Mouse (Mus musculus) C2C12 (cell line): Measurements from ENCODE around the gene Hist4h4. TPM values are rescaled to one million over a fixed set of nuclear protein-coding genes. Genes with fewer than 3 reads are reported as not detected.
"Not testable (repeated sequence)": the region's sequence is repeated elsewhere in the genome, so short reads cannot be mapped to it uniquely, and the experiment has no call there.

ENCODE experiments used
- H3K27me3 ChIP-seq: one replicate; pipeline ENCODE4 v1.6.1; 2011; ENCODE audit not compliant: control insufficient read depth, insufficient read depth, insufficient read length
- H3K36me3 ChIP-seq: one replicate; pipeline ENCODE4 v1.6.1; 2011; ENCODE audit not compliant: control insufficient read depth, insufficient read depth
- H3K4me3 ChIP-seq: one replicate; pipeline ENCODE4 v1.5.1; 2011; ENCODE audit warnings: mild to moderate bottlenecking, control low read depth; ENCODE audit not compliant: poor library complexity, insufficient read depth, severe bottlenecking
- H3K79me2 ChIP-seq: one replicate; pipeline ENCODE4 v1.6.1; 2011; ENCODE audit not compliant: control insufficient read depth, insufficient read depth
- H3K79me3 ChIP-seq: one replicate; pipeline ENCODE4 v1.6.1; 2011; ENCODE audit warnings: low read depth, control low read depth
- H3ac ChIP-seq: one replicate; pipeline ENCODE3; 2011; ENCODE audit warnings: low read depth; ENCODE audit not compliant: control insufficient read depth, insufficient read length
- CEBPB ChIP-seq: IDR thresholded peaks from one replicate; pipeline ENCODE4 v1.6.1; 2011; ENCODE audit warnings: low read depth, mild to moderate bottlenecking, control low read depth, moderate library complexity
- CTCF ChIP-seq: IDR thresholded peaks from one replicate; pipeline ENCODE4 v1.5.1; 2011; ENCODE audit not compliant: control insufficient read depth, insufficient read depth, insufficient read length
- FOSL1 ChIP-seq: IDR thresholded peaks from one replicate; pipeline ENCODE4 v1.8.0; 2011; ENCODE audit warnings: mild to moderate bottlenecking, low read length; ENCODE audit not compliant: poor library complexity, insufficient read depth, severe bottlenecking
- MAX ChIP-seq: IDR thresholded peaks from one replicate; pipeline ENCODE4 v1.6.1; 2011; ENCODE audit warnings: mild to moderate bottlenecking, control low read depth
- MYOD1 ChIP-seq: IDR thresholded peaks from one replicate; pipeline ENCODE4 v1.6.1; 2011; ENCODE audit warnings: low read depth; ENCODE audit not compliant: control insufficient read depth, insufficient read length
- MYOG ChIP-seq: IDR thresholded peaks from one replicate; pipeline ENCODE4 v1.6.1; 2011; ENCODE audit not compliant: control insufficient read depth, insufficient read length; ENCODE audit errors: extremely low read depth
- USF1 ChIP-seq: IDR thresholded peaks from one replicate; pipeline ENCODE4 v1.6.1; 2011; ENCODE audit warnings: low read depth, mild to moderate bottlenecking, control low read depth, moderate library complexity
- polyA plus RNA-seq: library from polyadenylated mRNA; unstranded; fragments of >200 nt; fragmentation: generic; extraction: Trizol; gene quantifications from one replicate; pipeline ENCODE4 v1.2.1, GENCODE M21; 2012; ENCODE audit warnings: missing spikeins

Hist4h4 gene
- polyA plus RNA-seq, 1 experiment: 0.80 TPM

DNA sequence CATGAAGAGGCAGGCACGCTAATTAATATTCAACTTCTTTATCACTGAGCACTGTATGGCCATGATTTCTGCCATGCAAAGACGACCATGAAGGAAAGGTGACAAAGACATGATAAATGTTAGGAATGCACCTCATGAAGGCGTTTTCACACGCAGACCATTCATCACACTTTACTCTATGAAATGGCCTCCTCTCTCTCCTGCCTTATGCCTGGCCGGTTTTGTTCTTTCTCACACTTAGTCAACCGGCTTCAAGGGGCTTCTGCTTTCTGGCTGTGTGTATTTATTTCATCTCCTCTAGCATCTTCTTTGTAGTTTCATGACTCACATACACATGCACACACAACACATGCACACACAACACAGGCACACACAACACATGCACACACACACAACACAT, 2.9 kb downstream of the Hist4h4 start:
- no peaks in the 10 kb centered on the region for H3K36me3 ChIP-seq
- TF ChIP-seq CTCF: no peak
- no peaks in the 10 kb centered on the region for H3K79me3 ChIP-seq

DNA sequence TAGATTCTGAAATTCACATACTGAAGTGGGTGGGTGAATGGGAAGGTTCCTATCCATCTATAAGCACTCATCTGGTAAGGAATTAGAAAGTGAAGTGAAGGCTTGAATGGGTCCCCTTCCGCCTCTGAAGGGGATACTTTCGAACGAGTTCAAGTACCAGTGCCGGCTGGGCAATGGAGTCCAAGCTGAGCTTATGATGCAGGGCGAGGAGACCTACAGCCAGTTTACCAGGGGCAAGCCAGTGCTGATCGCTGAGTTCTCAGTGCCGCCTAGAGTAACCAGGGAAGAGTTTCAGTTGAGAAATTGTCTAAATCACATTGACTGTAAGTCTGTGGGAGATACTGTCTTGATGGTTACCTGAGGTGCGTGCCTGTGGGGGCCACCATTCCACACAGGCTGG, 3.5 kb downstream of the Hist4h4 start:
- Histone ChIP-seq H3K79me3 (no peaks in the 10 kb centered on the region), H3K36me3 (no peaks in the 10 kb centered on the region), H3K27me3 (no peaks in the 10 kb centered on the region), H3K79me2 (no peaks in the 10 kb centered on the region), H3ac (no peak overlapping the region), H3K4me3 (no peak overlapping the region)
- TF ChIP-seq CEBPB: no peak
- no peak for TF ChIP-seq FOSL1
- no peak for TF ChIP-seq MYOD1
- TF ChIP-seq MYOG: no peak
- no peak for TF ChIP-seq MAX
- TF ChIP-seq USF1: no peak
- no peak for TF ChIP-seq CTCF

More for the DNA sequence above, 2.9 kb downstream of the Hist4h4 start:
- H3ac ChIP-seq: no peak overlapping the region
- H3K79me2 ChIP-seq: no peaks in the 10 kb centered on the region
- no peaks in the 10 kb centered on the region for H3K27me3 ChIP-seq
- no peak overlapping the region for H3K4me3 ChIP-seq

DNA sequence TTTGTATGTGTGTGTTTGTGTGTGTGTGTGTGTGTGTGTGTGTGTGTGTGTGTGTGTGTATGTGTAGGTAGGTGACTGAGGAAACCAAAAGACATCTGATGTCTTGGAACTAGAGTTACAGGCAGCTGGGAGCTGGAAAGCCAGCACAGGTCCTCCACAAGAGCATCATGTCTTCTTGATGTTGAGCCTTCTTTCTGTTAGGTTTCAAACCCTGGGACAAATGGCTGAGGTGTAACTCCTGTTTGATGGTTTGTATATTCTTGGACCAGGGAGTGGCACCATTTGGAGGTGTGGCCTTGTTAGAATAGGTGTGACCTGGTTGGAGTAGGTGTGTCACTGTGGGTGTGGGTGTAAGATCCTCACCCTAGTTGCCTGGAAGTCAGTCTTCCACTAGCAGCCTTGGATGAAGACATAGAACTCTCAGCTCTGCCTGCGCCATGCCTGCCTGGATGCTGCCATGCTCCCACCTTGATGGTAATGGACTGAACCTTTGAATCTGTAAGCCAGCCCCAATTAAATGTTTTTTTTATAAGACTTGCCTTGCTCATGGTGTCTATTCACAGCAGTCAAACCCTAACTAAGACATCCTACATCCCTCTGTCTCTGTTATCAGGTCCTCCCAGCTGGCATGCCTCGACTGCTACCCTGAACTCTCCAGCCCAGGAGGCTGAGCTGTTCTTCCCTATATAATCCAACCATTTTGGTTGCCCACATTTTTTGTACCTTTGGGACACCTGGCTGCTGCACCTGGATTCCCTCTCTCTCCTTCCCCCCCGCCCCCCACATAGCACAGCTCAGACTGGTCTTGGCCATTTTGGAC, 6.1 kb downstream of the Hist4h4 start:
- not testable (repeated sequence) for H3K27me3 ChIP-seq, H3K36me3 ChIP-seq, H3K79me3 ChIP-seq, H3ac ChIP-seq, H3K79me2 ChIP-seq, H3K4me3 ChIP-seq

DNA sequence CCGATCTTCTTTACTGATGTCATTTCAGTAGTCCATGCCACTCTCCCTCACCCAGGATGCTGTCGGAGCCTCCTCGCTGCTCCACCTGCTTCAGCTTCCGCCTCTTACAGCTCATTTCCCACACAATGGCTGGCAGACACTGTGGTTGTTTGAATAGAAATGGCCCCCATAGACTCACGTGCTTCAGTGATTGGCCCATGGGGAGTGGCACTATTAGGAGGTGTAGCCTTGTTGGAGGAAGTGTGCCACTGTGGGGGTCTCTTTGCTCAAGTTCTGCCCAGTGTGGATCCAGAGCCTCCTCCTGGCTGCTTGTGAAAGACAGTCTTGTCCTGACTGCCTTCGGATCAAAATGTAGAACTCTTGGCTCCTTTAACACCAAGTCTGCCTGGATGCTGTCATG, 8.4 kb downstream of the Hist4h4 start:
- H3K36me3 ChIP-seq: no peaks in the 10 kb centered on the region
- no peak for TF ChIP-seq MYOG
- no peak overlapping the region for H3K4me3 ChIP-seq
- H3K79me3 ChIP-seq: no peaks in the 10 kb centered on the region
- H3K27me3 ChIP-seq: peaks cover 8% of the 10 kb centered on the region
- no peaks in the 10 kb centered on the region for H3K79me2 ChIP-seq
- H3ac ChIP-seq: no peak overlapping the region

- H3K4me3 ChIP-seq: no peak overlapping the region
- no peaks in the 10 kb centered on the region for H3K79me3 ChIP-seq
- no peak overlapping the region for H3ac ChIP-seq
- H3K79me2 ChIP-seq: no peaks in the 10 kb centered on the region
- H3K36me3 ChIP-seq: no peaks in the 10 kb centered on the region
- H3K27me3 ChIP-seq: peaks cover 8% of the 10 kb centered on the region
- TF ChIP-seq MAX (no peak), CEBPB (no peak), MYOD1 (no peak), MYOG (no peak), CTCF (no peak), FOSL1 (no peak)
These were observed 9.1 kb downstream of the Hist4h4 start for GRCm38 (mm10) chr6:136795110-136795509.

- TF ChIP-seq FOSL1 (no peak), USF1 (no peak), MAX (no peak), MYOD1 (no peak), MYOG (no peak), CEBPB (no peak), CTCF (no peak)
- H3K79me3 ChIP-seq: no peaks in the 10 kb centered on the region
- no peak overlapping the region for H3ac ChIP-seq
- H3K79me2 ChIP-seq: no peaks in the 10 kb centered on the region
- no peaks in the 10 kb centered on the region for H3K36me3 ChIP-seq
- H3K4me3 ChIP-seq: no peak overlapping the region
- peaks cover 8% of the 10 kb centered on the region for H3K27me3 ChIP-seq
These were observed 10.2 kb downstream of the Hist4h4 start for GRCm38 (mm10) chr6:136793831-136794525.
